Mouse (Mus musculus) heart, adult 2 months (tissue): ENCODE measurements at regions not wholly inside any gene's neighbourhood (a gene's known extent, or its start where the extent isn't known, plus 50 kb on each side); places are given as distances from the start of the nearest gene placed in this dataset.

Experiments used
- DNase-seq, 2 experiments: peaks; one replicate each; pipeline ENCODE4 v3.0.0; 2021
- H3K27ac ChIP-seq: fragments of 200-600 bp; 2 replicates; pipeline ENCODE4 v1.8.1; 2022
- H3K27me3 ChIP-seq: fragments of 200-500 bp; 2 replicates; pipeline ENCODE4 v1.6.1; 2012; ENCODE audit warnings: mild to moderate bottlenecking, low read length, inconsistent platforms, mixed read lengths; ENCODE audit not compliant: control insufficient read depth, insufficient read depth
- H3K36me3 ChIP-seq: fragments of 200-500 bp; 2 replicates; pipeline ENCODE4 v1.6.1; 2012; ENCODE audit warnings: low read length, inconsistent platforms; ENCODE audit not compliant: control insufficient read depth, insufficient read depth
- H3K4me1 ChIP-seq: fragments of 200-500 bp; 2 replicates; pipeline ENCODE4 v1.6.1; 2011; ENCODE audit warnings: low read length; ENCODE audit not compliant: control insufficient read depth, insufficient read depth
- H3K4me3 ChIP-seq: fragments of 200-600 bp; 2 replicates; pipeline ENCODE4 v1.8.1; 2022
- H3K79me2 ChIP-seq: fragments of 200-500 bp; replicated peaks from 2 replicates; pipeline ENCODE4 v1.6.1; 2012; ENCODE audit warnings: mild to moderate bottlenecking, inconsistent platforms, low read length, moderate library complexity, mixed read lengths; ENCODE audit not compliant: control insufficient read depth, insufficient read depth
- H3K9ac ChIP-seq: fragments of 200-500 bp; 2 replicates; pipeline ENCODE4 v1.6.1; 2012; ENCODE audit warnings: low read depth, mild to moderate bottlenecking, control low read depth, inconsistent platforms, low read length, mixed read lengths
- CTCF ChIP-seq: fragments of 200-600 bp; IDR thresholded peaks from 2 replicates; pipeline ENCODE4 v1.8.1; 2022; ENCODE audit warnings: antibody characterized with exemption, mild to moderate bottlenecking, moderate library complexity
- EP300 ChIP-seq: fragments of 200-500 bp; IDR thresholded peaks from 2 replicates; pipeline ENCODE4 v1.6.1; 2011; ENCODE audit warnings: low read depth, low read length, control low read depth; ENCODE audit not compliant: insufficient read depth
- POLR2A ChIP-seq: fragments of 200-500 bp; IDR thresholded peaks from 2 replicates; pipeline ENCODE4 v1.6.1; 2011; ENCODE audit warnings: mild to moderate bottlenecking, low read depth, low read length, control low read depth; ENCODE audit not compliant: insufficient read depth
- WGBS: fragments of 180-500 bp; shearing (Covaris S2); methylation state at CpG from one replicate; pipeline ENCODE4 v1.1.7; 2018; 5-methylcytosine and 5-hydroxymethylcytosine counted together
- intact Hi-C: fragments of 180-260 bp; cut with DNase I; formaldehyde crosslinking; loops from one replicate; pipeline ENCODE4 v1.15.1; 2025

DNA sequence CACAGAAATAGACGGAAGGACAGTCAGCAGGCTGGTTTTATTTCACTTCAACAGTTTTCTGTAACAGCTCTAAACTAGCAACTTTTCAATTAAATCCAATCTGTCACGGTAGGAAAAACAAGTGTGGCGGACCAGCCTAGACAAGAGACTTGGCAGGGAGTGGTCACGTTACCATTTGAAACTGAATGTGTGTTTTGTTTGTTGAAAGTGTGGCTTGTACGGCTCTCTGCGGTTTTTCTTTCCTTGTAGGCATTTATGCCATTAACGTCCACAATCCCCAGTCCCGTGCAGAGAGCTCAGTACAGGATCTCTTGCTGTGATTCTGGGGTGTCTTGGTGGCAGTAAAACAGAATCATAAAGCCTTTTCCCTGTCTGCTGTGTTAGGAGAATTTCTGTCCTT lies 311.9 kb upstream of the Nrip1 start:
- Histone ChIP-seq H3K9ac (no peak overlapping the region), H3K4me1 (no peaks in the 10 kb centered on the region), H3K27ac (no peak overlapping the region), H3K36me3 (no peaks in the 10 kb centered on the region), H3K4me3 (no peak overlapping the region), H3K27me3 (no peaks in the 10 kb centered on the region), H3K79me2 (no peaks in the 10 kb centered on the region)
- DNase-seq = no peak
- no peak for TF ChIP-seq EP300
- TF ChIP-seq CTCF = no peak
- TF ChIP-seq POLR2A = no peak
- intact Hi-C loops = no loop called here
- WGBS = 81% methylated on average over 8 of the region's 8 CpGs

DNA sequence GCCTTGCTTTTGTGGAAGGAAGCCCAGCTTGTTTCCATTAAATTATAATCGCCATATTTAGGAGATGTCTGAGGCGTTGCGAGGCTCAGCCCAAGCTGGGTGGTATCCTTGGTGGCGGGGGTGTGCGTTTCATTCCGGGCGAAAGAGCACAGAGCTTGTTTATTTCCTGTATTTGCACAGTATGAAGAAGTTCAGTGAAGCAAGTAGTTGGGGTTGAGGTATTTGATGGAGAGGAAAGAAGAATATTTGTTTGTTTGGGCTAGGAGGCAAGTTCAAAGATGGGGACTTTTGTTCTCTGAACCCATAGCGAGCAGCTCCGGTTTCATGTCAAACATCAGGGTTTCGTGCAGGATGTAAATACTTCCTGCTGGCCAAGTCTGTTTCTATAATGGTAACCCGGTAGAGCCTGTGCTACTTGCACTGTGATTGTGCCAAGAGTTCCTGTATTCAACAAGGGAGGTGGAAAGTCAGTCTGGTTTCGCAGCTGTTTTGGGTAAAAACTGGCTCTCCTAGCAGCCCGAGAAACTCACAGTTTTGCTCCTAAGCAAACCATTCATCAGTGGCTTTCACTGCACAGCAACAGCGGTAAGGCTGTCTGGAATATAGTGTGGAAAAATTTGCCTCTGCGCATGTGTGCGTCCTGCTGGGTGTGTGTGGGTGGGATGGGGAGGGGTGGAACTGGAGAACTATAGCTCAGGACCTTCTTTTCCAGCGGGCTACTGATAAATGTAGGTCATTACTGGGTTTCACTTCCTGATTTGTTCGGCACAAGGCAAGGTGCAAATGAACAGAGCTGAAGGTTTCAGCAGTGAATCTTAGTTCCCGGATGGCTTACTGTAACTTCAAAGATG lies 306.7 kb upstream of the Nrip1 start:
- 34% methylated on average over 19 of the region's 19 CpGs for WGBS
- intact Hi-C loops = no loop called here

DNA sequence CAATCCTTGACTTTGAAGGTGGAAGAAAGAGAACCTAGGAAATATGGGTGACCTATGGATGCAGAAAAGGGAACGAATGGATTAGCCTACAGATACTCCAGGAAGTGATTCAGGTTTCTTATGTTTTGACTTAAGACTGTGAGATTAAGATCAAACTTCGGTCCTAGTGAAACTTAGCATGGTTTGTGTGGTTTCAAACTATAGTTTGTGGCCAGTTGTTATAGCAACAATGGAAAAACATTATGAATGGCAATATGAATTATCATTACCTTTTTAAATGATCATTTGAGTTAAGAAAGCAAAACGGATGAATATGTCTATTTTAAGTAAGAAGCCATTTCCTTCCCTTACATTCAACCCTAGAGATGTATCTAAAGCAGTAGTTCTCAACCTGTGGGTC lies 305.3 kb upstream of the Nrip1 start:
- intact Hi-C loops = no loop called here
- no peaks in the 10 kb centered on the region for H3K27me3 ChIP-seq
- WGBS = 67% methylated on average over 3 of the region's 3 CpGs
- DNase-seq = no peak
- no peaks in the 10 kb centered on the region for H3K36me3 ChIP-seq
- no peak for TF ChIP-seq EP300
- TF ChIP-seq POLR2A = no peak
- no peak for TF ChIP-seq CTCF
- no peaks in the 10 kb centered on the region for H3K4me1 ChIP-seq
- no peaks in the 10 kb centered on the region for H3K79me2 ChIP-seq
- H3K27ac ChIP-seq = no peak overlapping the region
- H3K9ac ChIP-seq = no peak overlapping the region
- H3K4me3 ChIP-seq = no peak overlapping the region

More for the DNA sequence above, 306.7 kb upstream of the Nrip1 start:
- Histone ChIP-seq H3K9ac (0 out of 2 replicates have a peak overlapping the region, but pooled peaks have one; percentile 4), H3K36me3 (no peaks in the 10 kb centered on the region), H3K27me3 (no peaks in the 10 kb centered on the region), H3K4me1 (no peaks in the 10 kb centered on the region), H3K79me2 (no peaks in the 10 kb centered on the region), H3K4me3 (no peak overlapping the region; the same call in 1 of the 2 replicates), H3K27ac (no peak overlapping the region)
- TF ChIP-seq POLR2A (no peak), CTCF (no peak), EP300 (no peak)
- DNase-seq = peak; percentile 15 to 22

DNA sequence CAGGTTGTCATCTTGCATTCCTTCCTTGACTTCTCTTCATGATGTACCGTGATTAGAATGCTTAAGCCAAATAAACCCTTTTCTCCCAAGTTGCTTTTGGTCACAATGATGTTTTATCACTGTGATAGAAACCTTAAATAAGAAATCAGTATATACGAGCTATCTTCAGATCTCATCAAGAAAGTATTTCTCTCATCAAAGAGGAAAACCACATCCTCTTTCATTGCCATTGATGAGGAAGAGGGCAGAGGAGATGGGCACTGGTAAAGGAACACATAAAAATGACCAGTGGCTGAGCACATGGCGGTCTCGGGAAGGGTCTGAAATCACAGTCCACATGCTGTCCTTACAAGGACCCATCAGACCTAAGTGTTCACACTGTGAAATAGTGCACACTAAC lies 296.2 kb upstream of the Nrip1 start:
- H3K4me3 ChIP-seq = no peak overlapping the region
- TF ChIP-seq POLR2A = no peak
- no peak for TF ChIP-seq CTCF
- no peak for TF ChIP-seq EP300
- DNase-seq = no peak
- no peaks in the 10 kb centered on the region for H3K79me2 ChIP-seq
- H3K36me3 ChIP-seq = no peaks in the 10 kb centered on the region
- H3K27ac ChIP-seq = no peak overlapping the region
- no peak overlapping the region for H3K9ac ChIP-seq
- intact Hi-C loops = no loop called here
- WGBS = 88% methylated on average over 4 of the region's 4 CpGs
- H3K27me3 ChIP-seq = no peaks in the 10 kb centered on the region
- H3K4me1 ChIP-seq = no peaks in the 10 kb centered on the region

DNA sequence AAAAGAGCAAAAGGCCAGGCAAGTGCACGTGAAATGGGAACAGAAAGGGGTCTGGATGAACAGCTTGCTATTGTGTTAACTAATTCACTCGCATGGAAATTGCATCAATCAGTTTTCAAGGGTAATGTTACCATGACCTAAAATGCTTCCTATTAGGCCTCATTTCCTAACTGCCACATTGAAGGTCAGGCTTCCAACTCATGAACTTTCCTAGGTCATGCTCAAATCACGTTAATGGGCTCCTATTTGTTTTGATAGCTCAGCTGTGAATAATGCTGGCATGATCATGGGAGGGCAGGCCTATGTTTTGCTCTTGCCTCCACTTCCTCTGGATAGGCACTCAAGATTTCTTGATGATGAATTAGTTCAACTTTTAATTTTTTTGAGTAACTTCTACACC lies 293.4 kb upstream of the Nrip1 start:
- TF ChIP-seq POLR2A = no peak
- no peak for TF ChIP-seq EP300
- no peak for TF ChIP-seq CTCF
- 64% methylated on average over 3 of the region's 3 CpGs for WGBS
- no peaks in the 10 kb centered on the region for H3K4me1 ChIP-seq

DNA sequence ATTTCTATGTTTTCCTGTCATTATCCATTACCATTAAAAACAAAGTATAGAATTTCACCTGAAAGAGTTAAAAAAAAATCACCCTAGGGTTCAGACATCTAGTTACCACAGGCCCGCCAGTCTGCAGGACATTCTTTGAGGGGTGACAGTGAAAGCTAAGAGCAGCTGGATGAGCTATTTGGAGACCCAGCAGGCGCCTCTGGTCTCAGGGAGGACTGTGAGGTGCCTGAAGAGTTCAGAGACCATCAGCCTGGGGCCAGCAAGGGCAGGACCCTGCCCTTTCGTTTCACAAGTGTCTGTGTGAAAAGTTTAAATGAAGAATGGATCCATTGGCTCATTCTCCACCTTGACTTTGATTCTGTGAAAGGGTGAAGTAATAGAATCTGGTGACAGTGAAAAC lies 281.5 kb upstream of the Nrip1 start:
- no peaks in the 10 kb centered on the region for H3K79me2 ChIP-seq
- H3K4me1 ChIP-seq = no peaks in the 10 kb centered on the region
- no peak overlapping the region for H3K27ac ChIP-seq
- no peak for DNase-seq
- no peaks in the 10 kb centered on the region for H3K27me3 ChIP-seq
- H3K9ac ChIP-seq = no peak overlapping the region
- intact Hi-C loops = no loop called here
- TF ChIP-seq CTCF (no peak), POLR2A (no peak), EP300 (no peak)
- H3K36me3 ChIP-seq = no peaks in the 10 kb centered on the region
- H3K4me3 ChIP-seq = no peak overlapping the region
- WGBS = 51% methylated on average over 3 of the region's 3 CpGs

More for the DNA sequence above, 293.4 kb upstream of the Nrip1 start:
- H3K79me2 ChIP-seq = no peaks in the 10 kb centered on the region
- intact Hi-C loops = no loop called here
- H3K4me3 ChIP-seq = no peak overlapping the region
- H3K9ac ChIP-seq = no peak overlapping the region
- H3K27me3 ChIP-seq = no peaks in the 10 kb centered on the region
- no peak overlapping the region for H3K27ac ChIP-seq
- DNase-seq = no peak
- no peaks in the 10 kb centered on the region for H3K36me3 ChIP-seq
